Mouse (Mus musculus): ENCODE measurements around the gene Tpd52l1. TPM values are rescaled to one million over a fixed set of nuclear protein-coding genes. Genes with fewer than 3 reads are reported as not detected.

Gene Tpd52l1
- polyA plus RNA-seq, 1 experiment from 2014 or later, result 33.7 TPM

DNA sequence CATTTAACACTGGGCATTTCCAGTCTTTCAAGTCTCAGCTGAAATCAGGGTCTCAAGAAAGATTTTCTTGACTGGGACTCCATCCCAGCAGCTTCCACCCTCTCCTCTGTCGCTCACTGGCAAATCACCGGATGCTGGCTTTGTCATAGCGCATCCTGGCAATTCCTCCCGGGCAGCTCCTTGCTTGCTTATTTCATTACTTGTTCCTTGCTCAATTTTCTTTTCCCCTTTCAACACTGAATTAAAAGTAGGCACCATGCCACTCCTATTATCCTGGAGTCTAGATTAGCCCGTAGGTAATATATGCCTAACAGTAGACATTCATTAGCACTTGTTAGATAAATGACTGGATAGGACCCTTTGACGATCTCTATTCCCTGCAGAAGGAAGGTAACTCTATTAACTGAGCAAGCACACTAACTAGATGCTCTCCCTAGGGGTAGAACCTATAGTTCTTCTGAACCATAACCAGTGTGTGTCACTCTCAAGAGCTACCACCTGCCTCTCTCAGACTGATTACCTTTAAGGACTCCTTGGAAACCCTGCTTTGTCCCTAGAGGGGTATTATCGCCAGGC, 90.8 kb downstream of the Tpd52l1 start:
- DNase-seq (ENCODE audit: low spot score, missing footprints) (no peak), ATAC-seq (ENCODE audit: low FRiP score) (no peak)
- H3K4me3 ChIP-seq (ENCODE audit: low read depth, low read length), result no peak overlapping the region

DNA sequence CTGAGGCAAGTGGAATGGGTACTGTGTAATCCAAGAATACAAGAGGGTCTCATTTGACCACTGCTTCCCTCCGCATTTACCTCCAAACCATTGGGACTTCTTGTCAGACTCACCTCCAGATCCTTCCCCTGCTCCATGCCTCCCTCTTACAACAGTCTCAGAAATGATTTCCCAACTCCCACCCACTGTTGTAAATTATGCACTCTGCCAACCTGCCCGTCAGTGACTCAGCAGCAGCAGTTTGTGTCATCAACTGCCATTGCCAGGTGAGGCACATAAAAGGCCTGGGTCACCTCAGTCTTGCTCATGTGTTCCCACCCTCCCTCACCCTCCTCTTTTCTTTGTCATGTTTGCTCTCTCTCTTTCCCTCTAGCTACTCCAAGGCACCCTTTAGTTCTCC, 91.6 kb downstream of the Tpd52l1 start:
- no peaks in the 10 kb centered on the region for H3K4me1 ChIP-seq (ENCODE audit: control insufficient read depth, insufficient read depth, low read length)
- ATAC-seq (ENCODE audit: low FRiP score) (no peak), DNase-seq (ENCODE audit: low spot score, missing footprints) (no peak)
- H3K4me2 ChIP-seq, result no peak overlapping the region
- H3K36me3 ChIP-seq (ENCODE audit: control insufficient read depth, insufficient read depth, low read length), result no peaks in the 10 kb centered on the region
- H3K27me3 ChIP-seq (ENCODE audit: control insufficient read depth, insufficient read depth, low read length), result no peaks in the 10 kb centered on the region
- H3K9me3 ChIP-seq (ENCODE audit: control insufficient read depth, low read length), result no peaks in the 10 kb centered on the region
- no peak overlapping the region for H3K4me3 ChIP-seq (ENCODE audit: low read depth, low read length)
- no peak overlapping the region for H3K27ac ChIP-seq (ENCODE audit: low read depth, low read length)
- WGBS, result 93% methylated on average over 2 of the region's 2 CpGs
- H3K9ac ChIP-seq (ENCODE audit: low read length), result no peak overlapping the region

More for the DNA sequence above, 90.8 kb downstream of the Tpd52l1 start:
- H3K9me3 ChIP-seq (ENCODE audit: control insufficient read depth, low read length), result no peaks in the 10 kb centered on the region
- H3K4me1 ChIP-seq (ENCODE audit: control insufficient read depth, insufficient read depth, low read length), result no peaks in the 10 kb centered on the region
- 84% methylated on average over 7 of the region's 7 CpGs for WGBS
- H3K27me3 ChIP-seq (ENCODE audit: control insufficient read depth, insufficient read depth, low read length), result no peaks in the 10 kb centered on the region
- no peaks in the 10 kb centered on the region for H3K36me3 ChIP-seq (ENCODE audit: control insufficient read depth, insufficient read depth, low read length)
- no peak overlapping the region for H3K9ac ChIP-seq (ENCODE audit: low read length)
- H3K4me2 ChIP-seq, result no peak overlapping the region
- H3K27ac ChIP-seq (ENCODE audit: low read depth, low read length), result no peak overlapping the region

DNA sequence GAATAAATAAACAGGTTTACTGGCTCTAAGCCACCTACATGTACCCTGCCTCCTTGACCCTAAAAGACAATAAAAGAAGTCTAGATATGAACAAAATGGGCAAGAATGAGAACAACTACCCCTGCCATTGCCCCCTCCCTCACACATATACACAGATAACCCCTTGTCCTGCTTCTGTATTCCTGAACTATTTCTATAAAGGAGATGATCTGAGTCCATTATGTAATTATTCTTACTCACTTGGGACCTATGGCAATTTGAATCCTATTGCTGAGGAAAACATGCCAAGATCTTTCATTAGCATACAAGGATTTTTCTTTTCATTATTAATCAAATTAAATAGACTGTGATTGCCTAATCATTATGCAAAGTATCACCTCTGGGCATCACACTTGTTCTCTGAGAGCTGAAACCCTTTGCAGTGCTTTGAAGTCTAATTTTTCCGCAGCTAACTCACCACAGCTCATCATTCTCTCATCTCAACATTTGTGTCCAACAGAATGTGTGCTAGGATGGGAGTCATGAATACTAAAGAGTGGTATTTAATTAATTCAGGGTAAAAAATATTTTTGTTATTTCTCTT, 92.8 kb downstream of the Tpd52l1 start:
- H3K9me3 ChIP-seq (ENCODE audit: control insufficient read depth, low read length), result no peaks in the 10 kb centered on the region
- no peak overlapping the region for H3K4me3 ChIP-seq (ENCODE audit: low read depth, low read length)
- H3K36me3 ChIP-seq (ENCODE audit: control insufficient read depth, insufficient read depth, low read length), result no peaks in the 10 kb centered on the region
- no peak for DNase-seq (ENCODE audit: low spot score, missing footprints)
- 81% methylated on average over 1 of the region's 1 CpGs for WGBS
- H3K27me3 ChIP-seq (ENCODE audit: control insufficient read depth, insufficient read depth, low read length), result no peaks in the 10 kb centered on the region
- H3K4me1 ChIP-seq (ENCODE audit: control insufficient read depth, insufficient read depth, low read length), result no peaks in the 10 kb centered on the region
- no peak for ATAC-seq (ENCODE audit: low FRiP score)
- no peak overlapping the region for H3K4me2 ChIP-seq
- no peak overlapping the region for H3K9ac ChIP-seq (ENCODE audit: low read length)
- H3K27ac ChIP-seq (ENCODE audit: low read depth, low read length), result no peak overlapping the region

DNA sequence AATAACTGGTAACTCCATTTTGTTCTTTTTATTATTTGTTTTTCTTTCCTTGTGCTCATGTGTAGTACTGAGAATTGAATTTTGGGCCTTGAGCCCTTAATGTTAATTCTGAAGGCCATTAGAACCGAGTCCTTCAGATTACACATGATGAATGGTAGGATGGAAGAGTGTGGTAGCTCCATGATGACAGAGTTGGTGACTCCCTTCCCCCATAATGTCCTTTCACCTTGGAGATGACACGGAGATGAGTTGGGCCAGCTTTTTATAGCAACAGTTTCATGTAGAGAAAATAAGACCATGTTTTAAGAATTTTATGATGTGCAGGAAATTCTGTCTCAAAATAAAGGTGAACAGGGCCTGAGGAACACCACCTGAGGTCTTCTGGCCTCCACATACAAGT, 94.7 kb downstream of the Tpd52l1 start:
- DNase-seq (ENCODE audit: low spot score, missing footprints) (no peak), ATAC-seq (ENCODE audit: low FRiP score) (no peak)
- no peak overlapping the region for H3K4me3 ChIP-seq (ENCODE audit: low read depth, low read length)
- 90% methylated on average over 2 of the region's 2 CpGs for WGBS
- H3K9ac ChIP-seq (ENCODE audit: low read length), result no peak overlapping the region
- no peaks in the 10 kb centered on the region for H3K4me1 ChIP-seq (ENCODE audit: control insufficient read depth, insufficient read depth, low read length)
- H3K36me3 ChIP-seq (ENCODE audit: control insufficient read depth, insufficient read depth, low read length), result no peaks in the 10 kb centered on the region
- H3K27ac ChIP-seq (ENCODE audit: low read depth, low read length), result no peak overlapping the region
- H3K9me3 ChIP-seq (ENCODE audit: control insufficient read depth, low read length), result no peaks in the 10 kb centered on the region
- H3K27me3 ChIP-seq (ENCODE audit: control insufficient read depth, insufficient read depth, low read length), result no peaks in the 10 kb centered on the region
- H3K4me2 ChIP-seq, result no peak overlapping the region

DNA sequence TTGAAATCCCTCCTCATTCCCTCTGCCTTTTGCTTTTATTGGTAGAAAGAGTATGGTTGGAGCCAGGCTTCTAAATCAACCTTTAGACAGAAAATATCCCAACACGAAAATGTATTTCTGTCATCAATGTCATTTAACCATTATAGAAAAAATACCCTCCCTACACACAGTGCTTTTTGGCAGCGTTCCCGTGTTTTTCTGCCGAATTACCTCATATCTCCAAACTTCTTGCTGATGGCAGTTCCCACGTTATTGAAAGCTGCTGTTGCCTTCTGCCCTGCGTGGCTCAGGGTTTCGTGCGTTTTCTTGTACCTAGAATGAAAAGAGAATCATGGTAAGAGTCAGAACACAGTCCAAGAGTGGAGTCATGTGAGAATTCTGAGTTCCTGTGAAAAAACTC, 99.4 kb downstream of the Tpd52l1 start:
- DNase-seq (ENCODE audit: low spot score, missing footprints) (no peak), ATAC-seq (ENCODE audit: low FRiP score) (no peak)
- H3K4me3 ChIP-seq (ENCODE audit: low read depth, low read length), result no peak overlapping the region
- H3K4me1 ChIP-seq (ENCODE audit: control insufficient read depth, insufficient read depth, low read length), result peaks cover 4% of the 10 kb centered on the region; the same call in 1 of the 2 replicates
- H3K9ac ChIP-seq (ENCODE audit: low read length), result no peak overlapping the region
- H3K4me2 ChIP-seq, result no peak overlapping the region
- no peaks in the 10 kb centered on the region for H3K36me3 ChIP-seq (ENCODE audit: control insufficient read depth, insufficient read depth, low read length)
- WGBS, result 88% methylated on average over 8 of the region's 8 CpGs
- no peaks in the 10 kb centered on the region for H3K27me3 ChIP-seq (ENCODE audit: control insufficient read depth, insufficient read depth, low read length)
- no peak overlapping the region for H3K27ac ChIP-seq (ENCODE audit: low read depth, low read length)
- no peaks in the 10 kb centered on the region for H3K9me3 ChIP-seq (ENCODE audit: control insufficient read depth, low read length)

DNA sequence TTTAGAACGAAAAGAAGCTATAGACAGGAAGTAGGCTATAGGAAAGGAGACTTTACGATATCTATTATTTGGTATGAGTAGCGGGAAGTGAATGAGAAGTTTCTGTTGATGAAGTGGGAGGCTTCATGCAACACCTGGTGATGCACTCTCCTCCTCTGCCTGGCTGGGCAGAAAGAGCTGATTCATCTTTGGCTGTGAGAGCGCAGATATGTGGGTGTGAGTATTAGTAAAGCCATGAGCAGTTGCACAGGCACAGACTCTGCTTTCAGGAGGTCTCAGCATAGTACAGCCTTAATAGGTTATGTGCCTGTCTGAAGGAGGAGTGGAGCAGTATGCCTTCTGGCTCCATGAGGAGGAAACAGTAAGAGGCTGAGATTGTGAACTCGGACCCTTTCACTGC, 109.3 kb downstream of the Tpd52l1 start:
- Histone ChIP-seq H3K4me3 (ENCODE audit: low read depth, low read length) (no peak overlapping the region), H3K9ac (ENCODE audit: low read length) (no peak overlapping the region), H3K36me3 (ENCODE audit: control insufficient read depth, insufficient read depth, low read length) (no peaks in the 10 kb centered on the region), H3K9me3 (ENCODE audit: control insufficient read depth, low read length) (no peaks in the 10 kb centered on the region), H3K27ac (ENCODE audit: low read depth, low read length) (no peak overlapping the region), H3K4me2 (no peak overlapping the region), H3K4me1 (ENCODE audit: control insufficient read depth, insufficient read depth, low read length) (no peaks in the 10 kb centered on the region), H3K27me3 (ENCODE audit: control insufficient read depth, insufficient read depth, low read length) (no peaks in the 10 kb centered on the region)
- 85% methylated on average over 5 of the region's 5 CpGs for WGBS
- ATAC-seq (ENCODE audit: low FRiP score) (no peak), DNase-seq (ENCODE audit: low spot score, missing footprints) (no peak)

DNA sequence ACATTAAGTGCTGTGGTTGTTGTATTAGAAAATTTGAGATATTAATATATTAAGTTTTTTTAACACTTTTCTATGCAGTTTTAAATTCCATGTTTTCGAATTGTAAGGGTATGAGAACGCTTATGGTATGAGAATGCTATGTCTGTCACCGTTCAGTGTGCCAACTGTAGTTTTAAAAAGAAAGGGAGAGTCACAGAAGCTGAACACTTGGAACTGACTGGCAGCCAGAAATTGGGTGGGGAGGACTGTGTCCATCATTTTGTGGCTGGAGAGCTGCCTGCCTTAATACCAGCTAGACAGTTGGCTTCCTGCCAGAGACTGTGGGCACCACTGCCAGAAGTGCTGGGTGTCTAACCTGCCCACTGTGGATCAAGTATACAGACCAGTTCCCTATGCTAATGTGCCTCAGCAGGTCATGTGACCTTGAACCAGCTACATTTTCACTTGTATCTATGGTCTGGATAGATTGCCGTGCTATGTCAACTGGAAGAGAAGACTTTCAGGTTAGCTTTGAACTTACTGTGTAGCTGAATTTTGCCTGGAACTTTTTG, 114.5 kb downstream of the Tpd52l1 start:
- ATAC-seq (ENCODE audit: low FRiP score) (no peak), DNase-seq (ENCODE audit: low spot score, missing footprints) (no peak)
- H3K9ac ChIP-seq (ENCODE audit: low read length), result no peak overlapping the region
- WGBS, result 93% methylated on average over 4 of the region's 4 CpGs
- no peaks in the 10 kb centered on the region for H3K9me3 ChIP-seq (ENCODE audit: control insufficient read depth, low read length)
- H3K4me1 ChIP-seq (ENCODE audit: control insufficient read depth, insufficient read depth, low read length), result no peaks in the 10 kb centered on the region
- H3K4me2 ChIP-seq, result no peak overlapping the region
- no peak overlapping the region for H3K4me3 ChIP-seq (ENCODE audit: low read depth, low read length)
- H3K36me3 ChIP-seq (ENCODE audit: control insufficient read depth, insufficient read depth, low read length), result no peaks in the 10 kb centered on the region
- no peak overlapping the region for H3K27ac ChIP-seq (ENCODE audit: low read depth, low read length)
- no peaks in the 10 kb centered on the region for H3K27me3 ChIP-seq (ENCODE audit: control insufficient read depth, insufficient read depth, low read length)

GRCm38 (mm10) chr10:31330286-31330962, 115.3 kb downstream of the Tpd52l1 start:
- ATAC-seq (ENCODE audit: low FRiP score), result no peak
- Histone ChIP-seq H3K4me3 (ENCODE audit: low read depth, low read length) (no peak overlapping the region), H3K27ac (ENCODE audit: low read depth, low read length) (no peak overlapping the region), H3K4me1 (ENCODE audit: control insufficient read depth, insufficient read depth, low read length) (no peaks in the 10 kb centered on the region), H3K9ac (ENCODE audit: low read length) (no peak overlapping the region), H3K9me3 (ENCODE audit: control insufficient read depth, low read length) (no peaks in the 10 kb centered on the region), H3K36me3 (ENCODE audit: control insufficient read depth, insufficient read depth, low read length) (no peaks in the 10 kb centered on the region), H3K4me2 (no peak overlapping the region), H3K27me3 (ENCODE audit: control insufficient read depth, insufficient read depth, low read length) (no peaks in the 10 kb centered on the region)
- 87% methylated on average over 3 of the region's 3 CpGs for WGBS
- DNase-seq (ENCODE audit: low spot score, missing footprints), result no peak

DNA sequence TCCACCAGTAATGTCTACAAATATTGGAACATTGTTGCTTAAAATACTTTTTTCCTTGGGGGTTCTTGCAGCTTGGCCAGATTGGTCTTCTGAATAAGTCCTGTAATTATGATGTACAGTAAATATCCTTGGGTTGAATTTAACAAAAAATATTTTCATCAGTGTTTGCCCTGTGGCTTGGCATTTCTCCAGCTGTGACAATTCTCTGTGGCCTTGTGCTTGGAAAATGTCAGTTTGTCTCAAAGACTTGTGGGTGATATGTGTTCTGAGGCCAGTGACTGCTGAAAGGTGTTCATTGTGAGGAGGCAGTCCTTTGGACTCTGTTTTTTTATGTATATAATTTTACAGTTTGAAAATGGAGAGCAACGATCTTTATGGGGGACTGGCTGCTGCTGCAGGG, 116.3 kb downstream of the Tpd52l1 start:
- Histone ChIP-seq H3K27me3 (ENCODE audit: control insufficient read depth, insufficient read depth, low read length) (no peaks in the 10 kb centered on the region), H3K27ac (ENCODE audit: low read depth, low read length) (no peak overlapping the region), H3K9ac (ENCODE audit: low read length) (no peak overlapping the region), H3K36me3 (ENCODE audit: control insufficient read depth, insufficient read depth, low read length) (no peaks in the 10 kb centered on the region), H3K4me3 (ENCODE audit: low read depth, low read length) (no peak overlapping the region), H3K4me1 (ENCODE audit: control insufficient read depth, insufficient read depth, low read length) (no peaks in the 10 kb centered on the region), H3K9me3 (ENCODE audit: control insufficient read depth, low read length) (no peaks in the 10 kb centered on the region), H3K4me2 (no peak overlapping the region)
- WGBS, result 81% methylated on average over 1 of the region's 1 CpGs
- DNase-seq (ENCODE audit: low spot score, missing footprints) (no peak), ATAC-seq (ENCODE audit: low FRiP score) (no peak)

Measured in midbrain, embryonic 11.5 days (tissue).